Mouse (Mus musculus): ENCODE measurements at regions not wholly inside any gene's neighbourhood (a gene's known extent, or its start where the extent isn't known, plus 50 kb on each side); places are given as distances from the start of the nearest gene placed in this dataset.

DNA sequence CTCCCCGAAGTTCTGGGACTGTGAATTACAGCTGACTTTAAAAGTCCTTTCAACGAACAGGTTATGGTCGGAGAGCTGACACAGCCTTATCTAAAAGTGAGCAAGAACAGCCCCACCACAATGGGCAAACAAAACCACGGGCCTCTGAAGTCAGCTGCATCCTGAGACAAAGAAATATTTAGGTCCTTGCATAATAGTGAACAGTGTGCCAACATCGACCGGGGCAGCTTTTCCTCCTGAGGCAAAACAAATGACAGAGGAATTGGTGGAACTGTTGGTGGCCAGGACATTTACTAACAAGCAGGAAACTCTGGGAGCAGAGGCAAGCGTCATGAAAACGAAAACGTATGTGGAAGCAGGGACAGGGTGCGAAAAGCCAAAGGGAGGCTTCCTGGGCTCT lies 54.3 kb upstream of the Mon1b start:
- no peak for DNase-seq (ENCODE audit: low read depth, low spot score)

DNA sequence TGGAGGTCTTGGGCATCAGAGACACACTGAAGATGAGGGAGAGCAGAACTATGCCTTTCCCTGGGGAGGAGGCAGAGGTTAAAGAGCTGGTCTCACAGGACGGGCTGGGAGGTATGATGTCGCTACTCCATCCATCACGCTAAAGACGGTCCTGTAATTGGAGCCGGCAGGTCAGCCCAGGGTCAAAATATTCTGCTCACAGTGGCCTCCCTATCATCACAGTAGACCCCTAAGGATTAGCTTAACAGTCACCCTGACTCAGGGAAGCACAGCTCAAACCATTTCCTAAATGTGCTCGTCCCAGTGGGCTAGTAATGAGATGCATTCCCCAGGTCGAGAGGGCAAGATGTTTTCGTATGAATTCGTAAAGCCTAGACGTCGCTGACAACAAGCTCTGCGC lies 53.7 kb upstream of the Mon1b start:
- DNase-seq (ENCODE audit: low read depth, low spot score), result no peak

DNA sequence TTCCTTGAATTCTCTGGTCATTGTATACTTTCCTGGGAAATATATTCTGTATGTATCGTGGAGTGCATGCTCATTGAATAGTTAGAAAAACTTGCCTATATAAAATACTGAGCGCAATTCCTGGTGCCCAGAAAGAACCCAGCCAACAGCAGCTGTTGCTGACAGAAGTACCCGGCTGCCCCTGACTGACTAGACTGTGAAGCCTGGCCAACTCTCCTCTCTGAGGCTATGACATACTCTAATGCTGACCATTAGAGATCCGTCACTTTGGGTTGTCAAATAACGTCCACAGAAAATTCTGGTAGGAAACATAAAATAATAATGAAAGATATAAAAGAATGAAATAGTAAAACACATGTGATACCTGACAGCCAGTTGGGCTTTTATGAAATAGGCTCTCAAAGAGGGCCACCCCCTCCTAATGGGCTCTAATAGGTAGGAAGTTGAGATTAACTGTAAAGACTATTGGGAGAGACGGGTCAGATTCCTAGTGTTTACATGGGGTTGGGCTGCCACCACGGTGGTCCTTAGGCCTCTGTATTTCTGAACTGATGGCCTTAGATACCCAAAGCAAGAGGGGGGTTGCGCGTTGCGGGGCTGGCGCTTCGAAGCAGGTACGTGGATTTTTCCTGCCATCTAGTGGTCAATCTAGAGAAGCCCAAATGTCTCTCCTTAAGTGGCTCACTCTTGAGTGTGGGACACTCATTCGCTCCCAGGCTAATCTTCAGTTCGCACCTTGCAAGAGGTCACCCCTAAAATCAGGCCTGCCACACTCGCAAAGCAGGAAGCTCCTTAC lies 53.0 kb upstream of the Mon1b start:
- no peak for DNase-seq (ENCODE audit: low read depth, low spot score)

GRCm38 (mm10) chr8:113583801-113584200 lies 51.6 kb upstream of the Mon1b start:
- no peak for DNase-seq (ENCODE audit: low read depth, low spot score)

Data from A20 (cell line).